Mouse (Mus musculus): ENCODE data around the gene Igsf3.

Igsf3 gene

GRCm38 (mm10) chr3:101372345-101372980, 4.4 kb upstream of the Igsf3 start:
- DNase-seq (ENCODE audit: extremely low read depth, low read depth) = no peak

GRCm38 (mm10) chr3:101377256-101378024, 557 bp downstream of the Igsf3 start:
- DNase-seq (ENCODE audit: extremely low read depth, low read depth) = no peak

DNA sequence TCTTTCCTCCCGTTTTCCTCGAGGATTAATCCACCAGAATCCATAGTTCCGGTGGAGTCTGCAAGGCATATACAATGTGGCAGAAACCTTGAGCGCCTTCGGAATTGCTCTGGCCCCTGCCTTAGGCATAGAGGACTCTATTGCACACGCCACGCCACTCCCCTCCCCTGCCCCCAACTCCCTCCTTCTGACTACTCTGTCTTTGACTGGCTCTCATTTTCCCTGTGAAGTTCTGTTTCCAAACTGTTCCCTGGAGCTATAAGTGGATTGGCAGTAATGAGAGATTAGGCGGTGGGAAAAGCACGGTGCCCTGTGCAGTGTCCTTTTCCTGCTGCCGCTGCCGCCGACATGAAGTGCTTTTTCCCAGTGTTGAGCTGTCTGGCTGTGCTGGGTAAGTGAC, 1.2 kb downstream of the Igsf3 start:
- DNase-seq (ENCODE audit: extremely low read depth, low read depth) = no peak

- DNase-seq (ENCODE audit: extremely low read depth, low read depth) = no peak
These were observed 2.9 kb downstream of the Igsf3 start for GRCm38 (mm10) chr3:101379789-101380188.

- no peak for DNase-seq (ENCODE audit: extremely low read depth, low read depth)
These were observed 4.8 kb downstream of the Igsf3 start for GRCm38 (mm10) chr3:101381691-101382090.

DNA sequence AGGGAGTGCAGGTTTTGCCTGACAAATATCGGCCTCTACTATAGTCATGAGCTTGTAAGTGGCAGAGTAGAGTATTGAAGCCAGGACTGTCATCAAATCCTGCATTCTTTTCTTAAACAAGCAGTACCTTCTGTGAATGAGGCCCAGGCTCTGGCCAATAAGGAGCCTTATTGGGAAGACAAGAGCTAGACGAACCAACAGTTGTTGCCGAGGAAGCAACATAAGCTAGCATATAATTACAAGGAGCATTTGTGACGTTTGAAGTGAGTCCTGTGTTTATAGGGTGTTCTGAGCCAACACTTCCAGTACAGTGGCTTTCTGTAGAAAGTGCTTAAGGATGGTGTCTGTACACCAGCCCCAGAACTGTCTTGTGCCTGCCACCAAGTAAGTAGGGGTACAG, 5.9 kb downstream of the Igsf3 start:
- DNase-seq (ENCODE audit: extremely low read depth, low read depth) = no peak

DNA sequence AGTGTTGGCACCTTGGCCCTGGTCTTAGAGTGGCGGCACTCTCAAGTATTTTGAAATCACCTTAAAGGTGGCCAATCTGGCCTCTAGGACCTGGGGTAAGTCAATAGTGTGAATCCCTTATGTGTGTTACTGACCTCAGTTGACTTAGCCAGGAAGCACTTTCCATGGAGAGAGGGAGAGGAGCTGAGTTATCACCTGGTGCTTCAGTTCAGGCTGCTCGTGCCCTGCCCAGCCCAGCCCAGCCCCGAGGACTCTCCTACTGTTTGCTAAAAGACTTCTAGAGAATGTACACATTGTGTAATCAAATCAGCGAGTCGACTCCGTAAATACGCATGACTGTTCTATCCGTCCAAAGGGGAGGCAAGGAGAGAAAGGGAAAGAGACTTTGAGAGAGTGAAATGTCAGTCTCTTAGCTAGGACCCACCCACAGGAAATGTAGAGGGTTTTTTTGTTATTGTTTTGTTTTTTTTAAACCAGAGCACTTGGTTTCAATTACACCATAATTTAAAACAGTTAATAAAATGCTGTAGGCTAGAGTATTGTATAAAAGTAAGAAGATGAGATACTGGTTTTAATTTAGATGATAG, 9.6 kb downstream of the Igsf3 start:
- no peak for DNase-seq (ENCODE audit: extremely low read depth, low read depth)

DNA sequence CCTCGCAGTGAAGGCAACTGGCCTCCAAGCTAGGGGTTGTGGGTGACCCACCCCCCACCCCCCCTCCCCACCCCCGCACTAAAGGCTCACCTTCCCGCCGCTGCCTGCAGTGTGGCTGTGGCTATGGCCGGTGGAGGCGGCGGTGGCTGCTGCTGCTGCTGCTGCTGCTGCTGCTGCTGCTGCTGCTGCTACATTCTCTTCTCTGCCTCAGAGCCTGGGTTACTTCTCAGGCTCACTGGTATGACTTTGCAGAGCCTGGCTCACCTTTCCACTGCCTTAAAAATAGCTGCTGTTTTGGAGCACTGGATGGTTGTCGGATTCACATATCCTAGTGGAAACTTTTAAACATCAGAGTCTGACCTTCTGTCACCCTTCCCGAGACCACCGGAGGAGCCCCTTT, 11.0 kb downstream of the Igsf3 start:
- no peak for DNase-seq (ENCODE audit: extremely low read depth, low read depth)

DNA sequence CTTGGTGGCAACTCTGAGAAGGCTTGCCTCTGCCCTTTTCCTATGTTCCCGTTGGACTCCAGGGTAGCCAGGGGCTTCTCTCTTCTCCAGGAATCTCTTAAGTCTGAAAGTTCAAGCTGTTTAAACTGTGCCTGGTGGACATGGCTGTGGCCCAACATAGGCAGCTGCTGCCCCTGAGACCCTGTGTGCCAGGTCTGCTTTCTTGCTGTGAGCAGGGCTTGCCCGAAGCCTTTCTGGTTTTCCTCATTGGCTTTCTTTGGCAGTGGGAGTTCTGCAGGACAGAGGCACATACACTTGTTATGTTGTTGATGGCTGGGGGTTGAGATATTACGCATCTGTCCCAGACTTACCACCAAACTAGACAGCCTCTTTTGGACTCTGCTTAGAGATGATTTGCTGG, 12.7 kb downstream of the Igsf3 start:
- no peak for DNase-seq (ENCODE audit: extremely low read depth, low read depth)

GRCm38 (mm10) chr3:101390472-101390871, 13.6 kb downstream of the Igsf3 start:
- no peak for DNase-seq (ENCODE audit: extremely low read depth, low read depth)

- no peak for DNase-seq (ENCODE audit: extremely low read depth, low read depth)
These were observed 15.1 kb downstream of the Igsf3 start for GRCm38 (mm10) chr3:101391991-101392390.

DNA sequence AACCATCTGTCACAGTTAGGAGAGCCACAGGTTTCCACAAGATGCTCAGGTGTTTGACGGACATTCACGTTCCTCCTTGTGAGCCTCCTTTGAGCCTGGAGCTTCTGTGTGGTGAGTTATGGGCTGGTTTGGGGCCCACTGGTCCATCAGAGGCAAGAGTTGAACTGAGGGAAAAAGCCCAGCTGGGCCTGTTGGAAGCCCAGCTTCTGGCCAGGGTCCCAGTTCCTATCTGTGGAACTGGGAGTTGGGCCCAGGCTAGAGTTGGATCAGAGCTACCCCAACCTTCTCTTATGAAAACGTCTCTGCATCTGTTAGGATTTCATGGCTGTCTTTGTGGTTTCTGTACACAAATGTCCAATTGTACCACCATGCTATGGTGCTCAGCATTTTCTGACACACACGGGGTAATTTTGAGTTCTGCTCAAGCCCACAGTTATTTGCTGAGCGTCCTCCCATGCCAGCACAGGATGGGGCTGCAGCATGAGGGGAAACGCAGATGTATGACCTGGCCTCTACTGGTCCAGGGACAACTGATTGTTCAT, 16.3 kb downstream of the Igsf3 start:
- no peak for DNase-seq (ENCODE audit: extremely low read depth, low read depth)

GRCm38 (mm10) chr3:101393659-101394539, 17.0 kb downstream of the Igsf3 start:
- no peak for DNase-seq (ENCODE audit: extremely low read depth, low read depth)

- DNase-seq (ENCODE audit: extremely low read depth, low read depth) = no peak
These were observed 18.5 kb downstream of the Igsf3 start for GRCm38 (mm10) chr3:101395341-101395740.

DNA sequence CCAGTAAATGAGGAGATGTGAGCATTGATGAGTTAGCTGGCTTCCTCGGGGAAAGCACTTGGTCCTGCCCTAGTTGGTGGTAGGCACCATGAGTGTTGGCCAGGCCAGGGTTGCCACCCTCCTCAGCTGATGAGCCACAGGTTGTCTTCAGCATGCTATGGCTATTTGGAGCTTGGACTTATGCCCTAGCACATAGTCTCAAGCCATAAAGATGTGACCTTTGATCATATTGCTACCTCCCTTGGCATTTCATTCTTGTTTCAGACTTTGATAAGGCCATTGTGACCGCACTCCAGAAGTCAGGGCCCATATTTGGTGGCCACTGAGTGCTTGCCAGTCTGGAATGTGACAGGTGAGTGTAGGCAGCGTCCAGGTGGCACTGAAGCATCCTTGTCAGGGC, 19.2 kb downstream of the Igsf3 start:
- no peak for DNase-seq (ENCODE audit: extremely low read depth, low read depth)

DNA sequence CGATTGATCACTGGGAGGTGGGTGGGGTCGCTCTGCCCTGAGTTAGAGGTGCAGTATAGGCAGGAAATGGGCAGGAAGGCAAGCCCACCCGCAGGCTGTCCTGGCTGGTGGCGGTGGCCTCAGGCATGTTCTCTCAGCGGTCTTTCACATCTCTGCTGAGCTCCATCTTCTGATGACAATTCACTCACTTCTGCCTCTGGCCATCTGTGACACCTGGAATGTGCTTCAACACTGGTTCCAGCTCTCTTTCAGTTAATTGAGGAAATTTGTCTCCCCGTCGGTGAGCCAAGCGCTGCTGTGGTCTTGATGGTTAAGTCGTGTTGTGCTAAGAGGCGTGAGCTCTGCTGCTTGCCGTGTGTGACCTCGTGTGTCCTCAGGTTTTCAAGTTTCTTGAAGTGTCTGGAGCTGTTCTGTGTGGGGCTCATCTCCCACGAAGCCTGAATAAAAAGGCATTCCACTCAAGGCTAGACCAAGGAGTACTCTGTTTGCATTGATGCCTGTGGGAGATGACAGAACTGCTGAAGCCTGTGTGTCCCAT, 19.9 kb downstream of the Igsf3 start:
- no peak for DNase-seq (ENCODE audit: extremely low read depth, low read depth)

DNA sequence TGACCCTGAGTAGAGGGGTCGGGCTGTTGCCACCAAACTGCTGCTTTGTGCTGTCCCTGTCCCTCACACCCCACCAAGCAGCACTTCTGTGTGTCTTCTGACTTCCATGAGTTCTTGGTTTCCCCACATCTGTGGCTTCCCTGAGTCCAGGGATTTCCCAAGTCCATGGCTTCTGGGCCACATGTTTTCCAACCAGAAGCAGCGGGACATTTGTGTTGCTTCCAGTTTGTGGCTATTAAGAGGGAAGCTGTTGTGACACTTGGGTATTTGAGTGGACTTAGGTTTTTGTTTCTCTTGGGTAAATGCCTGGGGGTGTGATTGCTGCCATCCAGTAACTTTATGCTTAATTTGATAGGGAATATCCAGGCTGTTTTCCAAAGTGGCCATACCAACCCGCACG, 20.5 kb downstream of the Igsf3 start:
- DNase-seq (ENCODE audit: extremely low read depth, low read depth) = no peak

- DNase-seq (ENCODE audit: extremely low read depth, low read depth) = no peak
These were observed 21.3 kb downstream of the Igsf3 start for GRCm38 (mm10) chr3:101398071-101398786.

- no peak for DNase-seq (ENCODE audit: extremely low read depth, low read depth)
These were observed 22.0 kb downstream of the Igsf3 start for GRCm38 (mm10) chr3:101398877-101399276.

DNA sequence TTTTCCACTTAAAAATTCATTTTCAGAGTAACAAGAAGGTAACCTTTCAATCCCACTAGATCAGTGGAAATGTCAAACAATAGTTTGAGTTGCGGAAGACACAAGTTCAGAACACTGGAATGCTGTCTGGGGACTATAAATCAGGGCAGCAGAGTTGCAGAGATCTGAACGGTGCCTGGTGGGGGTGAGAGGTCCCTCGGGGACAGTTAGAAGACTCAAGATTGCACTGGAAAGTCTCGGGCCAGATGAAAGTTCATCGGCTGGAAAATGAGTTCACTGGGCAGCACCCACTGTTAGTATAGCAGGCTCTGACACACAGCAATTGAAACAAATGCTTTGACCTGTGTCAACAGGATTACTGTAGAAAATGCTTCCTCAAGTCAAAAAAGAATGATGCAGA, 24.6 kb downstream of the Igsf3 start:
- DNase-seq (ENCODE audit: extremely low read depth, low read depth) = no peak

Measured in MEL-GATA-1-ER (cell line).